Mouse (Mus musculus) c-Kit-negative CD71-positive TER-119-positive erythroid progenitor cells, embryonic 14.5 days (primary cell): ENCODE data around the gene Abca15.
"Not testable (repeated sequence)": the region's sequence is repeated elsewhere in the genome, so short reads cannot be mapped to it uniquely, and the experiment has no call there.

Experiments
- DNase-seq: peaks from one replicate; pipeline ENCODE4 v3.0.0-alpha.2; 2013; ENCODE audit warnings: low read depth, low spot score

The Abca15 gene

GRCm38 (mm10) chr7:120328087-120328793, at the start of gene Abca15:
Gene Abca15 (plus strand): TSS chr7:120328670.
- DNase-seq, result no peak

GRCm38 (mm10) chr7:120285286-120285685, 43.2 kb upstream of the Abca15 start:
- DNase-seq, result no peak

GRCm38 (mm10) chr7:120316086-120316485, 12.4 kb upstream of the Abca15 start:
- no peak for DNase-seq

GRCm38 (mm10) chr7:120322963-120323362, 5.5 kb upstream of the Abca15 start:
- DNase-seq, result no peak

- DNase-seq, result not testable (repeated sequence)
Observed at GRCm38 (mm10) chr7:120325911-120326310, 2.6 kb upstream of the Abca15 start.

- DNase-seq, result no peak
Observed at GRCm38 (mm10) chr7:120327220-120328073, 1.0 kb upstream of the Abca15 start.

GRCm38 (mm10) chr7:120361159-120361558, 32.7 kb downstream of the Abca15 start:
- no peak for DNase-seq

GRCm38 (mm10) chr7:120409447-120409846, 81.0 kb downstream of the Abca15 start, which contains the start of gene Abca16:
Gene Abca16 (plus strand): TSS chr7:120409647.
- DNase-seq, result no peak

GRCm38 (mm10) chr7:120412391-120412790, 83.9 kb downstream of the Abca15 start:
- no peak for DNase-seq

GRCm38 (mm10) chr7:120426625-120427024, 98.2 kb downstream of the Abca15 start:
- no peak for DNase-seq

GRCm38 (mm10) chr7:120431464-120431863, 103.0 kb downstream of the Abca15 start:
- peak; percentile 1 for DNase-seq
